Comparison of ENCODE assay signal across 22 mouse cellular contexts in genomic region chr12:34431832-34432231, GRCm38 (mm10).
DNase-seq lines count a peak whose midpoint lies in the region; ATAC-seq lines count a peak whose summit lies in the region.
"Had no signal": no experiment of that assay in that cellular context is flagged by ENCODE, and none has a peak within 500 bp of the region (broad histone marks: within the 10 kb centered on the region; RNA-seq: fewer than 3 reads in every experiment).

No protein-coding gene starts in this region.

- DNase-seq in 3T3-L1 (ENCODE audit: low read depth, low spot score) (peak; percentile 45), adipocyte (ENCODE audit: low spot score) (peak; percentile 48)
- no peak for DNase-seq in embryonic facial prominence, embryonic 14.5 days (ENCODE audit: low spot score)
- no peak for DNase-seq in thymus, postnatal 36 days
- DNase-seq in embryo, embryonic 10.5 days (ENCODE audit: low spot score): no peak
- no peak for DNase-seq in c-Kit-positive CD71-positive TER-119-positive erythroid progenitor cells, embryonic 14.5 days (ENCODE audit: low spot score)
- DNase-seq: B cell, adult 2 months; cerebellum, adult 11-12 months; cerebellum, adult 9-11 months; gastrocnemius, postnatal 36 days; heart, adult 2 months; spleen, adult 18-20 months had no signal

- no peak overlapping the region for H3K4me2 ChIP-seq in embryonic facial prominence, embryonic 14.5 days (ENCODE audit: low read depth, low read length)
- H3K4me2 ChIP-seq: heart, embryonic 12.5 days; hindbrain, embryonic 13.5 days; limb, embryonic 12.5 days; liver, embryonic 15.5 days; lung, embryonic 15.5 days; neural tube, embryonic 12.5 days had no signal

- H3K9ac ChIP-seq in embryonic facial prominence, embryonic 14.5 days (ENCODE audit: low read depth, low read length): no peak overlapping the region
- H3K9ac ChIP-seq: heart, embryonic 12.5 days; hindbrain, embryonic 13.5 days; limb, embryonic 12.5 days; liver, embryonic 15.5 days; lung, embryonic 15.5 days; neural tube, embryonic 12.5 days had no signal

- H3K27me3 ChIP-seq in embryonic facial prominence, embryonic 14.5 days (replicated peaks; ENCODE audit: control insufficient read depth, insufficient read depth, low read length): no peaks in the 10 kb centered on the region
- H3K27me3 ChIP-seq: CH12.LX; heart, embryonic 12.5 days; hindbrain, embryonic 13.5 days; limb, embryonic 12.5 days; liver, embryonic 15.5 days; lung, embryonic 15.5 days; neural tube, embryonic 12.5 days had no signal

- H3K4me1 ChIP-seq in embryonic facial prominence, embryonic 14.5 days (ENCODE audit: control insufficient read depth, insufficient read depth, low read length): 0 out of 2 replicates have a peak, but pooled peaks cover 3% of the 10 kb centered on the region
- H3K4me1 ChIP-seq: forebrain, embryonic 10.5 days; hindbrain, embryonic 13.5 days; liver, embryonic 15.5 days; lung, embryonic 15.5 days; neural tube, embryonic 12.5 days had no signal

- no peaks in the 10 kb centered on the region for H3K9me3 ChIP-seq in embryonic facial prominence, embryonic 14.5 days (ENCODE audit: control insufficient read depth, low read length)
- H3K9me3 ChIP-seq: forebrain, embryonic 10.5 days; heart, embryonic 12.5 days; hindbrain, embryonic 13.5 days; limb, embryonic 12.5 days; liver, embryonic 15.5 days; lung, embryonic 15.5 days; neural tube, embryonic 12.5 days had no signal

- no peaks in the 10 kb centered on the region for H3K79me2 ChIP-seq in macrophage (ENCODE audit: inconsistent target)

- ATAC-seq in embryonic facial prominence, embryonic 14.5 days (ENCODE audit: low read depth): no peak

- 70% methylated on average over 5 of the region's 5 CpGs for WGBS in embryonic facial prominence, embryonic 14.5 days
- WGBS in macrophage (ENCODE audit: missing documents): 78% methylated on average over 5 of the region's 5 CpGs

- 0 out of 2 replicates have a peak overlapping the region, but pooled peaks have one; percentile 10 for H3K27ac ChIP-seq in embryonic facial prominence, embryonic 14.5 days (replicated peaks; ENCODE audit: low read depth, low read length)
- H3K27ac ChIP-seq in macrophage: peak overlapping the region; percentile 73
- H3K27ac ChIP-seq: forebrain, embryonic 10.5 days; gastrocnemius, adult 2 months; heart, adult 2 months; hindbrain, embryonic 13.5 days; limb, embryonic 12.5 days; liver, embryonic 15.5 days; lung, embryonic 15.5 days; neural tube, embryonic 12.5 days had no signal

- H3K36me3 ChIP-seq in embryonic facial prominence, embryonic 14.5 days (ENCODE audit: control insufficient read depth, insufficient read depth, low read length): no peaks in the 10 kb centered on the region
- H3K36me3 ChIP-seq in macrophage (ENCODE audit: inconsistent target): no peaks in the 10 kb centered on the region
- H3K36me3 ChIP-seq: forebrain, embryonic 10.5 days; hindbrain, embryonic 13.5 days; limb, embryonic 12.5 days; liver, embryonic 15.5 days; lung, embryonic 15.5 days; neural tube, embryonic 12.5 days had no signal

- H3K4me3 ChIP-seq in embryonic facial prominence, embryonic 14.5 days (ENCODE audit: low read depth, low read length): no peak overlapping the region
- H3K4me3 ChIP-seq in macrophage (ENCODE audit: inconsistent target): no peak overlapping the region
- H3K4me3 ChIP-seq: forebrain, embryonic 10.5 days; gastrocnemius, adult 2 months; heart, adult 2 months; heart, embryonic 12.5 days; hindbrain, embryonic 13.5 days; limb, embryonic 12.5 days; liver, embryonic 15.5 days; lung, embryonic 15.5 days; neural tube, embryonic 12.5 days had no signal

Comparison
In these comparisons a context has a peak if more than half of its experiments do, and no peak if none do; other contexts are left out.
1. DNase-seq: peak in 3T3-L1 (single experiment) and adipocyte (single experiment); none in embryonic facial prominence, embryonic 14.5 days (single experiment), thymus, postnatal 36 days (0 of 2), embryo, embryonic 10.5 days (single experiment) and c-Kit-positive CD71-positive TER-119-positive erythroid progenitor cells, embryonic 14.5 days (single experiment).